Mouse (Mus musculus) monocyte, adult 5-6 weeks (primary cell): ENCODE measurements around the gene Zfp61. TPM values are rescaled to one million over a fixed set of nuclear protein-coding genes. Genes with fewer than 3 reads are reported as not detected.

Experiments
- ATAC-seq: fragments of 153-309, 156-312 bp; replicated peaks from 2 replicates; pipeline ENCODE4 v1.8.0; 2017; ENCODE audit warnings: mild to moderate bottlenecking; ENCODE audit not compliant: low TSS enrichment, insufficient number of reproducible peaks, severe bottlenecking, poor library complexity, low FRiP score
- total RNA-seq: library from RNA; stranded (forward); fragments of 200-1000, 200-491, 200-594 nt; gene quantifications from 3 replicates; pipeline ENCODE4 v1.2.3, GENCODE M21; 2017

The Zfp61 gene
- total RNA-seq, 1 experiment from 2014 or later, result 5.2 TPM

DNA sequence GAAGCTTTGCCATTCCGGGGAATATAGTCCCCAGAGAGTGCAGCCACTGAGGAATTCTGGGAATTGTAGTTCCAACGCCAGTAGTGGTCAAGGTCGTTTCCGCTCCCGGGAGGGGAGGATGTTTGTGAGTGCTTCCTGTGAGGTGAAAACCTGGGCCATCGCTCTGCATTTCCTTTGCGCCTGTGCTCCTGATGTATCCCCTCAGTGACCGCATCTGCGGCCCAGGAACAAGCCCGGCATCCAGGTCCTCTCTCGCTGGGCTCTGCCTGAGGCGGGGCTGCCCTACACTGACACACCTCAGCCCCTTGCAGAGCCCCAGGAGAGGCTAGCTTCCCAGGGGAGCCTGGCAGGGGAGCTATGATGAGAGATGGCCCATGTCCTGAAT lies 30.8 kb downstream of the Zfp61 start, which contains the start of gene Zfp93:
Gene Zfp93 (plus strand): TSS at position 133 of the 385 bp plus-strand sequence.
- ATAC-seq, result peak; percentile 76

DNA sequence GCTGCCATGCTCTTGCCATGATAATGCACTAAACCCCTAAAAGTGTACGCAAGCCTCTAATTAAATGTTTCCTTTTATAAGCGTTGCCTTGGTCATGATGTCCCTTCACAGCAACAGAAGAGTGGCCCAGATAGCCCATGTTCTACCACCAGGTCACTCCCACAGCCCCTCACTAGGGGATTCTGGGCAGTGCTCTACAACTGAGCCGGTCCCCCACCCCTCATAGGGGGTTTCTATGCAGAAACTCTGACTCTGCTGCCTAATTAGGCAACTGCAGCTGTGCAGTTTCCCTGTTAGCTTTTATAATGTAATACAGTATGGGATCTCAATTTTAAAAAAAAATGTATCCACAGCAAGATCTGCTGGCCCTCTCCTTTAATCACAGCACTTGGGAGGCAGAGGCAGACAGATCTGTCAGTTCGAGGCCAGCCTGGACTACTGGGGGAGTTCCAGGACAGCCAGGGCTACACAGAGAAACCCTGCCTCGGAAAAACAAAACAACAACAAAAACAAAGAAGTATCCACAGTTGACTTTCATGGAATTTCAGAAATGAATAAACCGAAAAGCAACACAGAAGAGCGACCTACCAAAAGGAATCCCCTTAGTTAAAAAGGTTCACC lies 31.3 kb downstream of the Zfp61 start:
- no peak for ATAC-seq

DNA sequence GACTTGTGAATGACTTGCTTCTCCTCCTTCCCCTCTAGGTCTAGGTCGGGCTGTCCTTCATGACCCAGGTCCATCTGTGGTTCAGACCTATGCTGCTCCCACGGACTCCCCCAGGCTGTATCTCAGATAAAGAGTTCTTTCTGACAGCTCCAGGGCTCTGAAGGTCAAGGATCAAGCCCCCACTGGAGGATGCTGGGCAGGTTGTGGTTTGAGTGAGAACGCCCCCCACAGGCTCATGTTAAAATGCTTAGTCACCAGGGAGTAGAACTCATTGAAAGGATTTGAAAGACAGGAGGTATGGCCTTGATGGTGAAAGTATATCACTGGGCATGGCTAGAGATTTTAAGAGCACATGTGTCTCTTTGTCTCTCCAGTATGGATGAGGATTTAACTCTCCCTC lies 31.8 kb downstream of the Zfp61 start:
- ATAC-seq, result no peak

- ATAC-seq, result no peak
Measured at GRCm38 (mm10) chr7:24268176-24269155, 32.6 kb downstream of the Zfp61 start.

DNA sequence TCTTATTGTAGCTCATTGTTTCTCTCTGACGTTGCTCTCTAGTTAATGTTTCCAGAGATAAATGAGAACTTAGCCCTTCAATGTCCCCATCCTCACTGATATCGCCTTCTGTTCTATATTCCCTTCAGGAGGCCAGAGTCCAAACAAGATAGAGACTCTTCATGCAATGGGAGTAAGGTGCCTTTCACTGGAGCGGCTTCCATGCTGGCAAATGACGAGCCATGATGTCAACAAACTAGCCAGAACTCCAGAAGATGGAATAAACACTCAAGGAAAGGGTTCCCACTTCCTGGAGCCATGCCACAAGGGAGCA lies 41.1 kb downstream of the Zfp61 start:
- no peak for ATAC-seq

- ATAC-seq, result no peak
Measured at GRCm38 (mm10) chr7:24259306-24259999, 41.6 kb downstream of the Zfp61 start.

GRCm38 (mm10) chr7:24254633-24255474 lies 46.2 kb downstream of the Zfp61 start, which contains the start of gene Zfp108:
TSS of gene Zfp108 (plus strand) at chr7:24254794.
- ATAC-seq, result peak; percentile 85

DNA sequence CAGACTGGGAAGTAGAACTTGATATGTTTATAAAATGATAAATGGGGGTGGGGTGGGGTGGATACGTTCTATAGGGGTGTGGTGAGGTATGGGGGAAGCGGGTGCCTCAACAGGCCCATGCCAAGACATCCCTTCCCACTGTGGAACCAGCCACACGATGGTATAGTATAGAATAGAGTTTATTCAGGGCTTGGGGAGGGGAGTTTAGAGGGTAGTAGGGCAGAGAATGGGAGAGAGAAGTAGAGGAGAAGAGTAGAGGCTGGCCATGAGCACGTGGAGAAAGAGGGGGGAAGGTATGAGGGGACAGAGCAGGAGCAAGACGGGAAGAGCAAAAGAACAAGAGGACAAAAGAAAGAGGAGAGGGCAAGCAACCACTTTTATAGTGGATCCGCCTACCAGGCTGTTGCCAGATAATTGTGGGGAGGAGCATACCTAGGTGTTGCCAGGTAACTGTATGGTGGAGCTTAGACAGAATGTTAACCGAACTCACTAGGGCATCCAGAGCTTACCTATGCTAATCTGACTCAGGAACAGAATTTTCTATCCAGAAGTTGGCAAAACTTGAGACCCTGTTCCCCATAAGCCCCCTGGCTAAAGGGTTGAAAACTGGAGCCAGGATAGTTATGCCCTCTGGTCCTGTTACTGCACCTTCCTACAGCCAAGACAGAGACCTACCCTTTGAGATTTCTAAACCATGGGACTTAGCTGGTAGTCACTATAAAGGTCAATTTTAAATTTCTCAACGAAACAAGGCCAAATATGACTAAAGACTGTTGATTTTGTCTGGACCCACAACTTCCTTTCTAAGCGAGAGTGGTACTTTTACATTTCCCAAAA lies 47.0 kb downstream of the Zfp61 start:
- no peak; the same call in 1 of the 2 replicates for ATAC-seq

Other genes starting within 250 kb of the Zfp61 start
- gene Vmn1r183, start 248.0 kb downstream of the Zfp61 start, total RNA-seq, result not detected in 3 replicates
- gene Zfp180, start 219.3 kb downstream of the Zfp61 start, total RNA-seq, result 15.0 to 29.2 TPM (median 15.3 TPM) in 3 replicates
- 3.6 to 4.1 TPM (median 3.6 TPM) in 3 replicates for gene Zfp112, start 188.9 kb downstream of the Zfp61 start, total RNA-seq
- gene Zfp235, start 167.1 kb downstream of the Zfp61 start, total RNA-seq, result 4.9 to 11.2 TPM (median 7.6 TPM) in 3 replicates
- gene Zfp114, start 126.2 kb downstream of the Zfp61 start, total RNA-seq, result 0.68 TPM in 1 of 3 replicates, not detected in the others
- 1.7 to 4.3 TPM (median 2.3 TPM) in 3 replicates for gene Zfp111, start 89.8 kb downstream of the Zfp61 start, total RNA-seq
- 1.6 to 2.7 TPM (median 1.8 TPM) in 3 replicates for gene Zfp109, start 63.7 kb downstream of the Zfp61 start, total RNA-seq
- 0.87 to 1.5 TPM in 2 of 3 replicates, not detected in the other for gene Zfp108, start 46.4 kb downstream of the Zfp61 start, total RNA-seq
- 1.4 TPM in 1 of 3 replicates, not detected in the others for gene Zfp93, start 30.8 kb downstream of the Zfp61 start, total RNA-seq
- gene Zfp94, start 15.4 kb upstream of the Zfp61 start, total RNA-seq, result 2.4 to 4.6 TPM (median 4.5 TPM) in 3 replicates
- 2.3 TPM in 1 of 3 replicates, not detected in the others for gene Tescl, start 32.7 kb upstream of the Zfp61 start, total RNA-seq
- gene Lypd5, start 48.0 kb upstream of the Zfp61 start, total RNA-seq, result not detected in 3 replicates
- 10.3 to 11.8 TPM (median 11.5 TPM) in 3 replicates for gene Kcnn4, start 69.0 kb upstream of the Zfp61 start, total RNA-seq
- 20.1 to 30.8 TPM (median 22.6 TPM) in 3 replicates for gene Smg9, start 98.4 kb upstream of the Zfp61 start, total RNA-seq
- gene Irgc1, start 151.1 kb upstream of the Zfp61 start, total RNA-seq, result 1.7 TPM in 1 of 3 replicates, not detected in the others
- 286 to 300 TPM (median 297 TPM) in 3 replicates for gene Plaur, start 161.3 kb upstream of the Zfp61 start, total RNA-seq
- gene Cadm4, start 180.8 kb upstream of the Zfp61 start, total RNA-seq, result not detected in 3 replicates
- gene Zfp428, start 205.8 kb upstream of the Zfp61 start, total RNA-seq, result 0.95 TPM in 1 of 3 replicates, not detected in the others
- 1.1 TPM in 1 of 3 replicates, not detected in the others for gene AC161166.1, start 211.2 kb upstream of the Zfp61 start, total RNA-seq
- 2.5 to 6.9 TPM (median 2.9 TPM) in 3 replicates for gene Irgq, start 229.5 kb upstream of the Zfp61 start, total RNA-seq
- not detected in 3 replicates for gene Pinlyp, start 244.9 kb upstream of the Zfp61 start, total RNA-seq
- 18.0 to 42.4 TPM (median 29.6 TPM) in 3 replicates for gene Xrcc1, start 245.1 kb upstream of the Zfp61 start, total RNA-seq